Mouse (Mus musculus): ENCODE results near the gene Chd4.

DNA sequence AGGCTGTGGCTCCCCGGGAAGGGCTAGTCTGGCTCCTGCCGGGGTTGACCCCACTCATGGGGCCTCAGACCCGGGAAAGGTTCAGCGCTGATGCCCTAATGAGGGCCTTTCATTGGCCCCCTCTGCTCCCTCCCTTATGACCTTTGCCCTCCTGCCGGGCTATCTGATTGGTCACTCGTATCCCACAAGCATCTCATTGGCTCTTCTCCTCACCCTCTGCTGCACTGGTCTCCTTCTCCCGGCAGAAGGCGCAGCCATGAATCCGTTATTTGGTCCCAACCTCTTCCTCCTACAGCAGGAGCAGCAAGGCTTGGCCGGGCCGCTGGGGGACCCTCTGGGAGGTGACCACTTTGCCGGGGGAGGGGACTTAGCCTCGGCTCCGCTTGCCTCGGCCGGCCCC, 49.2 kb downstream of the Chd4 start, which contains the start of gene Iffo1:
- peak; percentile 97 for TF ChIP-seq POLR2A (IDR thresholded peaks at IDR 0.05; ENCODE audit: control insufficient read depth, low read depth, low read length)
- peak; percentile 31; the same call in 1 of the 2 replicates for TF ChIP-seq CTCF (IDR thresholded peaks at IDR 0.05; ENCODE audit: control insufficient read depth, insufficient read depth, insufficient replicate concordance, low read depth, low read length)
